Mouse (Mus musculus): Measurements from ENCODE around the gene Rec114. TPM values are rescaled to one million over a fixed set of nuclear protein-coding genes. Genes with fewer than 3 reads are reported as not detected.
A peak's percentile ranks its signal among the peaks of the same experiment; 100 is the strongest.

Rec114 gene
- polyA plus RNA-seq (2015; fragmentation: Nextera tagmentation; extraction: Ambion mirVana) = 25.9 and 30.6 TPM in 2 replicates

GRCm38 (mm10) chr9:58743702-58744248 is at the start of gene Rec114:
Gene Rec114, minus strand, starts transcription at chr9:58743964.
- Histone ChIP-seq H3K27ac (ENCODE audit: low read length) (no peak within 1 kb of the TSS), H3K9me3 (replicated peaks; ENCODE audit: control insufficient read depth, low read length) (no peaks in the 10 kb centered on the region), H3K36me3 (ENCODE audit: control insufficient read depth, insufficient read depth) (no peaks in the 10 kb centered on the region), H3K4me2 (ENCODE audit: low read depth, low read length) (no peak within 1 kb of the TSS), H3K9ac (ENCODE audit: low read depth, low read length) (no peak within 1 kb of the TSS), H3K4me3 (ENCODE audit: low read depth, low read length) (no peak within 1 kb of the TSS), H3K4me1 (ENCODE audit: control insufficient read depth, low read depth, low read length) (0 out of 2 replicates have a peak, but pooled peaks cover 2% of the 10 kb centered on the region), H3K27me3 (ENCODE audit: control insufficient read depth, insufficient read depth, low read depth, low read length) (no peaks in the 10 kb centered on the region)
- no peak for ATAC-seq (ENCODE audit: low read depth)
- 68% methylated on average over 3 of the region's 3 CpGs for WGBS (ENCODE audit: insufficient replicate concordance)

GRCm38 (mm10) chr9:58789476-58789875 is 45.7 kb upstream of the Rec114 start:
- Histone ChIP-seq H3K4me3 (ENCODE audit: low read depth, low read length) (no peak overlapping the region), H3K9ac (ENCODE audit: low read depth, low read length) (no peak overlapping the region), H3K27me3 (ENCODE audit: control insufficient read depth, insufficient read depth, low read depth, low read length) (no peaks in the 10 kb centered on the region), H3K36me3 (ENCODE audit: control insufficient read depth, insufficient read depth) (no peaks in the 10 kb centered on the region), H3K4me1 (ENCODE audit: control insufficient read depth, low read depth, low read length) (no peaks in the 10 kb centered on the region), H3K27ac (ENCODE audit: low read length) (no peak overlapping the region), H3K9me3 (replicated peaks; ENCODE audit: control insufficient read depth, low read length) (no peaks in the 10 kb centered on the region), H3K4me2 (ENCODE audit: low read depth, low read length) (no peak overlapping the region)
- WGBS (ENCODE audit: insufficient replicate concordance) = 60% methylated on average over 3 of the region's 3 CpGs
- no peak for ATAC-seq (ENCODE audit: low read depth)

- no peaks in the 10 kb centered on the region for H3K27me3 ChIP-seq (ENCODE audit: control insufficient read depth, insufficient read depth, low read depth, low read length)
- no peaks in the 10 kb centered on the region for H3K36me3 ChIP-seq (ENCODE audit: control insufficient read depth, insufficient read depth)
- no peaks in the 10 kb centered on the region for H3K4me1 ChIP-seq (ENCODE audit: control insufficient read depth, low read depth, low read length)
- H3K27ac ChIP-seq (ENCODE audit: low read length) = no peak overlapping the region
- no peaks in the 10 kb centered on the region for H3K9me3 ChIP-seq (replicated peaks; ENCODE audit: control insufficient read depth, low read length)
- no peak for ATAC-seq (ENCODE audit: low read depth)
- no peak overlapping the region for H3K9ac ChIP-seq (ENCODE audit: low read depth, low read length)
- WGBS (ENCODE audit: insufficient replicate concordance) = 11% methylated on average over 2 of the region's 2 CpGs
- H3K4me3 ChIP-seq (ENCODE audit: low read depth, low read length) = no peak overlapping the region
- H3K4me2 ChIP-seq (ENCODE audit: low read depth, low read length) = no peak overlapping the region
Measured at GRCm38 (mm10) chr9:58775363-58775762, 31.6 kb upstream of the Rec114 start.

GRCm38 (mm10) chr9:58774761-58775160 is 31.0 kb upstream of the Rec114 start:
- H3K4me2 ChIP-seq (ENCODE audit: low read depth, low read length) = no peak overlapping the region
- no peak overlapping the region for H3K4me3 ChIP-seq (ENCODE audit: low read depth, low read length)
- no peaks in the 10 kb centered on the region for H3K27me3 ChIP-seq (ENCODE audit: control insufficient read depth, insufficient read depth, low read depth, low read length)
- WGBS (ENCODE audit: insufficient replicate concordance) = 32% methylated on average over 3 of the region's 3 CpGs
- no peaks in the 10 kb centered on the region for H3K9me3 ChIP-seq (replicated peaks; ENCODE audit: control insufficient read depth, low read length)
- H3K36me3 ChIP-seq (ENCODE audit: control insufficient read depth, insufficient read depth) = no peaks in the 10 kb centered on the region
- no peak for ATAC-seq (ENCODE audit: low read depth)
- H3K27ac ChIP-seq (ENCODE audit: low read length) = no peak overlapping the region
- no peak overlapping the region for H3K9ac ChIP-seq (ENCODE audit: low read depth, low read length)
- no peaks in the 10 kb centered on the region for H3K4me1 ChIP-seq (ENCODE audit: control insufficient read depth, low read depth, low read length)

GRCm38 (mm10) chr9:58769943-58770342 is 26.2 kb upstream of the Rec114 start:
- H3K4me1 ChIP-seq (ENCODE audit: control insufficient read depth, low read depth, low read length) = no peaks in the 10 kb centered on the region
- no peak overlapping the region for H3K27ac ChIP-seq (ENCODE audit: low read length)
- no peaks in the 10 kb centered on the region for H3K27me3 ChIP-seq (ENCODE audit: control insufficient read depth, insufficient read depth, low read depth, low read length)
- no peaks in the 10 kb centered on the region for H3K36me3 ChIP-seq (ENCODE audit: control insufficient read depth, insufficient read depth)
- no peak overlapping the region for H3K4me2 ChIP-seq (ENCODE audit: low read depth, low read length)
- H3K9me3 ChIP-seq (replicated peaks; ENCODE audit: control insufficient read depth, low read length) = peaks cover 3% of the 10 kb centered on the region
- ATAC-seq (ENCODE audit: low read depth) = no peak
- WGBS (ENCODE audit: insufficient replicate concordance) = 51% methylated on average over 12 of the region's 12 CpGs
- H3K9ac ChIP-seq (ENCODE audit: low read depth, low read length) = no peak overlapping the region
- H3K4me3 ChIP-seq (ENCODE audit: low read depth, low read length) = no peak overlapping the region

- Histone ChIP-seq H3K4me3 (ENCODE audit: low read depth, low read length) (no peak overlapping the region), H3K27ac (ENCODE audit: low read length) (no peak overlapping the region), H3K9me3 (replicated peaks; ENCODE audit: control insufficient read depth, low read length) (peaks cover 3% of the 10 kb centered on the region), H3K4me2 (ENCODE audit: low read depth, low read length) (no peak overlapping the region), H3K36me3 (ENCODE audit: control insufficient read depth, insufficient read depth) (no peaks in the 10 kb centered on the region), H3K4me1 (ENCODE audit: control insufficient read depth, low read depth, low read length) (no peaks in the 10 kb centered on the region), H3K9ac (ENCODE audit: low read depth, low read length) (no peak overlapping the region), H3K27me3 (ENCODE audit: control insufficient read depth, insufficient read depth, low read depth, low read length) (no peaks in the 10 kb centered on the region)
- peak; percentile 69 for ATAC-seq (ENCODE audit: low read depth)
- WGBS (ENCODE audit: insufficient replicate concordance) = 62% methylated on average over 15 of the region's 17 CpGs
Measured at GRCm38 (mm10) chr9:58766959-58767955, 23.5 kb upstream of the Rec114 start.

- no peak overlapping the region for H3K4me2 ChIP-seq (ENCODE audit: low read depth, low read length)
- H3K4me3 ChIP-seq (ENCODE audit: low read depth, low read length) = no peak overlapping the region
- no peak for ATAC-seq (ENCODE audit: low read depth)
- H3K27me3 ChIP-seq (ENCODE audit: control insufficient read depth, insufficient read depth, low read depth, low read length) = no peaks in the 10 kb centered on the region
- no peaks in the 10 kb centered on the region for H3K36me3 ChIP-seq (ENCODE audit: control insufficient read depth, insufficient read depth)
- no peak overlapping the region for H3K27ac ChIP-seq (ENCODE audit: low read length)
- no peaks in the 10 kb centered on the region for H3K4me1 ChIP-seq (ENCODE audit: control insufficient read depth, low read depth, low read length)
- peaks cover 3% of the 10 kb centered on the region for H3K9me3 ChIP-seq (replicated peaks; ENCODE audit: control insufficient read depth, low read length)
- WGBS (ENCODE audit: insufficient replicate concordance) = 72% methylated on average over 5 of the region's 5 CpGs
- no peak overlapping the region for H3K9ac ChIP-seq (ENCODE audit: low read depth, low read length)
Measured at GRCm38 (mm10) chr9:58764354-58764753, 20.6 kb upstream of the Rec114 start.

GRCm38 (mm10) chr9:58763114-58763513 is 19.4 kb upstream of the Rec114 start:
- Histone ChIP-seq H3K4me3 (ENCODE audit: low read depth, low read length) (no peak overlapping the region), H3K36me3 (ENCODE audit: control insufficient read depth, insufficient read depth) (no peaks in the 10 kb centered on the region), H3K4me2 (ENCODE audit: low read depth, low read length) (no peak overlapping the region), H3K27me3 (ENCODE audit: control insufficient read depth, insufficient read depth, low read depth, low read length) (no peaks in the 10 kb centered on the region), H3K9me3 (replicated peaks; ENCODE audit: control insufficient read depth, low read length) (peaks cover 3% of the 10 kb centered on the region), H3K4me1 (ENCODE audit: control insufficient read depth, low read depth, low read length) (no peaks in the 10 kb centered on the region), H3K9ac (ENCODE audit: low read depth, low read length) (no peak overlapping the region), H3K27ac (ENCODE audit: low read length) (no peak overlapping the region)
- no peak for ATAC-seq (ENCODE audit: low read depth)
- 42% methylated on average over 4 of the region's 4 CpGs for WGBS (ENCODE audit: insufficient replicate concordance)

GRCm38 (mm10) chr9:58762086-58762485 is 18.3 kb upstream of the Rec114 start:
- ATAC-seq (ENCODE audit: low read depth) = no peak
- Histone ChIP-seq H3K27me3 (ENCODE audit: control insufficient read depth, insufficient read depth, low read depth, low read length) (no peaks in the 10 kb centered on the region), H3K36me3 (ENCODE audit: control insufficient read depth, insufficient read depth) (no peaks in the 10 kb centered on the region), H3K4me3 (ENCODE audit: low read depth, low read length) (no peak overlapping the region), H3K4me2 (ENCODE audit: low read depth, low read length) (no peak overlapping the region), H3K4me1 (ENCODE audit: control insufficient read depth, low read depth, low read length) (no peaks in the 10 kb centered on the region), H3K27ac (ENCODE audit: low read length) (no peak overlapping the region), H3K9ac (ENCODE audit: low read depth, low read length) (no peak overlapping the region), H3K9me3 (replicated peaks; ENCODE audit: control insufficient read depth, low read length) (no peaks in the 10 kb centered on the region; the same call in 1 of the 2 replicates)
- WGBS (ENCODE audit: insufficient replicate concordance) = 32% methylated on average over 2 of the region's 2 CpGs

All from liver, embryonic 16.5 days (tissue).